Mouse (Mus musculus) right cerebral cortex, postnatal 25 days (tissue): ENCODE results near the gene Elk3.

Experiments
- DNase-seq: peaks from one replicate; pipeline ENCODE4 v3.0.0; 2022

Gene Elk3

GRCm38 (mm10) chr10:93291352-93291751 is 19.6 kb downstream of the Elk3 start:
- no peak for DNase-seq

DNA sequence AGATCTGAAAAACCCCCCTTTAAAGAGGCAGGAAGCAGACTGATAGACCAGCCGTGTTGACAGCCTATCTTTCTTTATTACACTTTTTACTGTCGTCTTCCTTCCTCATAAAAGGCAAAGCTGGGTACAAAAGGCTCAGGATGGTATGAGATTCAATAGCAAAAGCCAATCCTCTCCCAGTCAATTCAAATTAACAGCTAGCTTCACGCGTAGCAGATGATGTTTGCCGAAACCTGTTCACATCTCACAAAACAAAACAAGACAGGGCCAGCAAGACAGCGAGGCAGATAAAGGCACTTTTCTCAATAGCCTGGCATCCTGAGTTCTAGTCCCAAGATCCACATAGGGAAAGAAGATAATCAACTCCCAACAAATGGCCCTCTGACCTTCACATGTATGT is 21.5 kb downstream of the Elk3 start:
- no peak for DNase-seq

- DNase-seq, result no peak
These were observed 22.6 kb downstream of the Elk3 start for GRCm38 (mm10) chr10:93288336-93288735.

- no peak for DNase-seq
These were observed 23.3 kb downstream of the Elk3 start for GRCm38 (mm10) chr10:93287551-93288145.

DNA sequence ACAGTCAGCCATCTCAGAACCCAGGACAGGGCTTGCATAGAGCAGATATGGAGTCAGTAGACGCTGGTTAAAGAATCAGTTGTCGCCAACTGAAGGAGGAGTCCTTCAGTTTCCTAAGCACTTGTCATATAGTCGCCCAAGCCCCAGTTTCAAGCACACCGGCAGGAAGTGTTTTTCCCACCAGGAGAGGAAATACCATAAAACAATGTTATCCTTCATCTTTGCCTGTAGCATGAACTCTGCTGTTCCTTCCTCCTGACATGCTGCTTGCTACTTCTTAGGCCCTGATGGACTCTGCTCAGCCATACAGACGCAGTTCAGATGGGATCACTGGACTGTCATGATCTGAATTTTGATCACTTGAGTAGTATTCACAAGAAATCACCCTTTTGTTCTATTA is 25.4 kb downstream of the Elk3 start:
- no peak for DNase-seq

- no peak for DNase-seq
These were observed 27.7 kb downstream of the Elk3 start for GRCm38 (mm10) chr10:93283258-93283657.

- DNase-seq, result no peak
These were observed 28.4 kb downstream of the Elk3 start for GRCm38 (mm10) chr10:93282526-93282964.

GRCm38 (mm10) chr10:93281092-93281491 is 29.8 kb downstream of the Elk3 start:
- no peak for DNase-seq

- peak; percentile 56 for DNase-seq
These were observed 30.3 kb downstream of the Elk3 start for GRCm38 (mm10) chr10:93280586-93280985.

DNA sequence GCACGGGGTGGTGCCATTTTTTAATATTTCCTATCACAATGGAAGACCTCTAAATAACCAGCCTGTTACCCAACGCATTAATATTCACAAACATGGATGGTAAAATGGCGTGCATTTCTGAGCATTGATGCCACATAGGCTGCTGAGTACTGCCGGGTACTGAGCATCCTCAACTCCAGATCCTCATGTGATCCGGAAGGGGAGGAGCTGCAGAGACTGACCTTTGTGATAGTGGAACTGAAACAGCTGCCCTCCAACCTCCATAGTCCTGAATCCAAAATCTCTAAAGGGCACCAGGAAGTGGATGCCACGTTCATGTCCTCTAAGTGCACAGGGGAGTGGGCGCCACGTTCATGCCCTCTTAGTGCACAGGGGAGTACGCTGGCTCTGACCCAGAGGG is 31.9 kb downstream of the Elk3 start:
- no peak for DNase-seq

DNA sequence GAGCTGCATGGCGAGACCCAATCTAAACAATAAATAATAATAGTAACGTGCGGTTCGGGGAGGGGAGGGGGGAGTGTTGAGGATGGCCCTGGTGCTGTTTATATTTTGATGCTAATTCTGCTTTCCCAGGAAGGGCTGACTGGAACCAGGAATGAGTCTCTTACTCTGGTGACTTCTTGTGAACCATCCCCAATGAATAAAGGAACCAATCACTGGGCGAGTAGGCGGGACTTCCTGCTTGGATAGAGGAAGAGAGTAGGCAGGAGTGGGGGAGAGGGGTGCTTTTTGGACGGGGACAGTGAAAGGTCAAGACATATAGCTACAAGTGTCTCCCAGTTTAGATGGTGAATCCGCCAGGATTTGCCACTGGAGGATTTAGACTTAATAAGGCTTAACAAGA is 32.6 kb downstream of the Elk3 start:
- DNase-seq, result no peak

GRCm38 (mm10) chr10:93276857-93277256 is 34.1 kb downstream of the Elk3 start:
- DNase-seq, result no peak

- DNase-seq, result peak; percentile 77
These were observed 34.6 kb downstream of the Elk3 start for GRCm38 (mm10) chr10:93276349-93276763.

DNA sequence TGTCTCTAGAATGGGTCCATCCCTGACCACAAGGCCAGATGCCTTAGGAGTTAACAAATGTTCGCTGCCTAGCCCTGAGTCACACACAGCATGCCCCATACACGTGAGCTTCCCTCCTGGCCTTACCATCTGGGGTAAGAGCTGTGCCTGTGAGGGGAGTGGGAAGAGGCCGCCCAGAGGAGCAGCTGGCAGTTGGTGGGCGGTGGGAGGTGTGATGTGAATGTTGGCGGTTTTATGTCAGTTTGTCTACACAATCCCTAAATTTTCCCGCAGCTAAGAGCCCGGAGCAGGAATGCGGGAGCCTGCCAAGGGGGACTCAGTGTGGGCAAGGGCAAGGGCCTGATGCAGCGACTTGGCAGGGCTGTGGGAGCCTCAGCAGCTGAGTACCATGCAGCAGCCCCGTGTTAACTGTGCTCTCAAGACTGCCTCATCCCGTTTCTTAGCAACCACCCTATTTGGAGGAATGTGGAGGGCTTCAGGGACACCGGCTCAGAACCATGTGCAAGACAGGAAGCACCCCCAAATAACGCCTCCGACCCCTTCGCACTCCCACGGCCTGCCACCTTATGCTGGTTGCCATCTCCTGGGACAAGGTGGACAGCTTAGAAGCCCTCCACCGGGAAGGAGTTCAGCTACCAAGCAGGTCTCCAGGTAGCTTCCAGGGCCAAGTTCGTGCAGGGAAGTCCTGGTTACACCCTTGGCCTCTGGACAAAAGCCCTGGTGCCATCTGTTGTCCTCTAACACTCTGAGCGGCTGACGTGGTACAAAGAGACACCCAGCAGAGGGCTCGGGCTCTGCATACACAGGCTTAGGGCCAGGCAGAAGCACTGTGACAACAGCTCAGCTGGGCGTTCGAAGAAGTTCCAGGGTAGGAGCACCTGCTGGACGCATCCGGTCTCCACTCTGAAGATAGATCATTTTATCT is 35.5 kb downstream of the Elk3 start:
- peak; percentile 89 for DNase-seq

DNA sequence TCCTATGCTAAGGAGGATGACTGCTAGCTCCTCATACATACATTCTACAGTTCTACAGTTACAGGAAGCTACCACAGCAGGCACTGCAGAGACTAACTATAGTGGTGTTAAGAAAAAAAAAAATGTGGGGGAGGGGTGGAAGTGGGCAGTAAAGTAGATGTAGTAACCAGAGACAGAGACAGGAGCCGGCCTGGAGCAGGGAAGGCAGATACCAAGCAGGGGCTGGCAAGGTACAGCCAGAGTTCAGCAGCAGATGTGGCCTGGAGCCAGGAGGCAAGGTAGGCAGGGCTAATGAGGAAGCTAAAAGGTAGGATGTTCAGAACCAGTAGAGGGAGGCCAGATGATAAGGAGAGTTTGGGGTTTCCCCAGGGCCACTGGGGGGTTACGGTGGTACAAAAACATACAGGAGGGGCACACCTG is 36.6 kb downstream of the Elk3 start:
- no peak for DNase-seq

GRCm38 (mm10) chr10:93272986-93273982 is 37.7 kb downstream of the Elk3 start:
- no peak for DNase-seq

DNA sequence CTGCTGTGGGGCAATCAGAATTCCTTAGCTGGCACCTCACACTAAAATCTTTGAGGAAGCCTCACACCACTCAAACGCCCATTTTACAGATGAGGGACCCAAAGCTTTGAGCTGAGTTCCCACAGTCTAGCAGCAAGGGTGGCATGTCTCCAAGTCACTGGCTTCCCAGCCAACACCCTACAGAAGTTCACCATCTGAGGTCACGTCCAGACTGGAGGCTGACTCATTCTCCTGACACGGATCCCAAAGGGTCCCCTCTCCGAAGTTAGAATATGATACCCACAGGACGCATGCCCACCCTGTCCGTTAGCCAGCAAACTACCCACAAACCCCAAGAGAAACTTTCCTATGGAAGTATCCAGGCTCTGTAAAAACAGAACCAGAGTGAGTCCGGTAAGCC is 39.1 kb downstream of the Elk3 start:
- DNase-seq, result no peak

GRCm38 (mm10) chr10:93270889-93271460 is 40.0 kb downstream of the Elk3 start:
- no peak for DNase-seq

DNA sequence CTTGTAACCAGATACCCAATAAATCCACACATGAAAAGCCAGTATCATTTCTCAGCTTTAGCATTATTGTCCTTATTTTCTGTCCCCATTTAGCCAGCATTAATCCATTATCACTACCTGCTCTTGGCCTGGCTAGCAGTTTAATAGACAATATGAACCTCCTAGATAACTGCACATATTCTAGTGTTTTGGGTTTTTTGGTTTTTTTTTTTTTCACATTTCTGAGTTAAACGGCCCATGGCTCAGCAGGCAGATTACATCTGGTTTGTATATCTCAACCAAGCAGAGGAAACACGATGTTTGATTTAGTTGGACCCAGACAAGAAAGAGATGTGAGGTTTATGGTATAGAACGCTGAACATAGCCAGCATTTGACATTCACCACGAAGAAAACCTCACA is 41.2 kb downstream of the Elk3 start:
- DNase-seq, result no peak

- DNase-seq, result no peak
These were observed 42.6 kb downstream of the Elk3 start for GRCm38 (mm10) chr10:93268339-93268738.

GRCm38 (mm10) chr10:93267509-93267908 is 43.4 kb downstream of the Elk3 start:
- no peak for DNase-seq

DNA sequence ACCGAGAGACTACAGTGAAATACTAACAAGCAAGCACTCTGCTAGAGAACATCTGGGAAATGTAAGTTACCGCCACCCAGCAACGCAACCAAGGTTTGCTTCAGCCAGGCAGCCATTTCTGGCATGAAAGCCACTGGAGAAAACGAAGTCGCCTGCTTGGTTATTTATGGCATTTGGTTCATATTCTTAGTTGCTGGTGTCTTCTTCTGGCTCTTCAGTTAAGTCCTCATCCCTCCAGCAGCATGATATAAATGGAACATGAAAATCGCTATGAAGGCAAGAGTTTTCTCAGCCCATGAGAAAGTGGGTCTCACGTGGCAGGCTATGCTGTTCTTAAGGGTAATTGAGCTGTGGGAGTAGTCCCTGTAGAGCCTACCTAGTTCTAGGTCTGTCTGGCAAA is 44.4 kb downstream of the Elk3 start:
- no peak for DNase-seq

- no peak for DNase-seq
These were observed 45.1 kb downstream of the Elk3 start for GRCm38 (mm10) chr10:93265833-93266232.
